9 mouse cellular contexts compared by ENCODE assay signal in genomic region chr15:27405721-27406161, GRCm38 (mm10).
DNase-seq lines count a peak whose midpoint lies in the region; ATAC-seq lines count a peak whose summit lies in the region.
"Had no signal": no experiment of that assay in that cellular context is flagged by ENCODE, and none has a peak within 500 bp of the region (broad histone marks: within the 10 kb centered on the region; RNA-seq: fewer than 3 reads in every experiment).

No protein-coding gene starts in this region.

- H3K9ac ChIP-seq in hindbrain, embryonic 12.5 days: no peak overlapping the region
- H3K9ac ChIP-seq: neural tube, embryonic 12.5 days had no signal

- H3K4me1 ChIP-seq in hindbrain, embryonic 12.5 days: no peaks in the 10 kb centered on the region
- H3K4me1 ChIP-seq: neural tube, embryonic 12.5 days had no signal

- H3K9me3 ChIP-seq in hindbrain, embryonic 12.5 days (replicated peaks): no peaks in the 10 kb centered on the region
- H3K9me3 ChIP-seq: neural tube, embryonic 12.5 days had no signal

- intact Hi-C loops in heart, postnatal 25 days (cut with DNase I): no loop called here

- H3K27me3 ChIP-seq in hindbrain, embryonic 12.5 days: no peaks in the 10 kb centered on the region
- H3K27me3 ChIP-seq: neural tube, embryonic 12.5 days had no signal

- peak; percentile 82 for DNase-seq in heart, adult 11 months
- DNase-seq in heart, postnatal 25 days (ENCODE audit: low spot score): no peak
- DNase-seq in Muller cell, postnatal 12 days (ENCODE audit: inconsistent ontology term): peak; percentile 49
- peak; percentile 58 for DNase-seq in gastrocnemius, adult 18-20 months (ENCODE audit: low spot score)
- peak; percentile 27 to 69 for DNase-seq in left cerebral cortex, adult 9 months (ENCODE audit: low spot score in 2 of 2)
- DNase-seq in urinary bladder, postnatal 4 days (ENCODE audit: low spot score in 2 of 2): no peak
- DNase-seq in cerebellum, adult 9-10 months: no peak

- no peak for ATAC-seq in hindbrain, embryonic 12.5 days (ENCODE audit: low FRiP score)

- H3K4me2 ChIP-seq in hindbrain, embryonic 12.5 days (replicated peaks): no peak overlapping the region
- H3K4me2 ChIP-seq: neural tube, embryonic 12.5 days had no signal

- no peak overlapping the region for H3K4me3 ChIP-seq in hindbrain, embryonic 12.5 days
- H3K4me3 ChIP-seq: neural tube, embryonic 12.5 days had no signal

- 70% methylated on average over 20 of the region's 20 CpGs for WGBS in hindbrain, embryonic 12.5 days

- H3K27ac ChIP-seq in hindbrain, embryonic 12.5 days: no peak overlapping the region
- H3K27ac ChIP-seq: neural tube, embryonic 12.5 days had no signal

- no peaks in the 10 kb centered on the region for H3K36me3 ChIP-seq in hindbrain, embryonic 12.5 days
- H3K36me3 ChIP-seq: neural tube, embryonic 12.5 days had no signal

Comparison
In these comparisons a context has a peak if more than half of its experiments do, and no peak if none do; other contexts are left out.
1. DNase-seq: peak in heart, adult 11 months (single experiment), Muller cell, postnatal 12 days (single experiment), gastrocnemius, adult 18-20 months (single experiment) and left cerebral cortex, adult 9 months (2 of 2); none in heart, postnatal 25 days (single experiment), urinary bladder, postnatal 4 days (0 of 2) and cerebellum, adult 9-10 months (single experiment).